Mouse (Mus musculus) olfactory bulb, adult 2 months (tissue): ENCODE measurements around the gene Ccdc50. TPM values are rescaled to one million over a fixed set of nuclear protein-coding genes. Genes with fewer than 3 reads are reported as not detected.

Source experiments
- H3K27ac ChIP-seq: fragments of 200-500 bp; 2 replicates; pipeline ENCODE4 v1.5.1; 2012; ENCODE audit warnings: low read depth, low read length; ENCODE audit not compliant: insufficient read depth
- H3K4me1 ChIP-seq: fragments of 200-500 bp; 2 replicates; pipeline ENCODE4 v1.6.1; 2012; ENCODE audit warnings: low read length; ENCODE audit not compliant: control insufficient read depth, insufficient read depth
- H3K4me3 ChIP-seq: fragments of 200-500 bp; 2 replicates; pipeline ENCODE4 v1.5.1; 2012; ENCODE audit warnings: mild to moderate bottlenecking, low read depth, low read length, moderate library complexity; ENCODE audit not compliant: insufficient read depth
- CTCF ChIP-seq: fragments of 200-500 bp; IDR thresholded peaks from 2 replicates; pipeline ENCODE4 v1.5.1; 2012; ENCODE audit warnings: low read depth, mild to moderate bottlenecking, low read length, moderate library complexity; ENCODE audit not compliant: insufficient read depth
- POLR2A ChIP-seq: fragments of 200-500 bp; IDR thresholded peaks from 2 replicates; pipeline ENCODE4 v1.6.1; 2012; ENCODE audit warnings: mild to moderate bottlenecking, low read depth, low read length, moderate library complexity; ENCODE audit not compliant: insufficient read depth
- WGBS: fragments of 180-500 bp; shearing (Covaris S2); methylation state at CpG from one replicate; pipeline ENCODE4 v1.1.7; 2018; 5-methylcytosine and 5-hydroxymethylcytosine counted together
- polyA plus RNA-seq: library from polyadenylated mRNA; stranded (reverse); fragments of >200 nt; gene quantifications from 2 replicates; pipeline ENCODE4 v1.2.4, GENCODE M21; 2012; ENCODE audit warnings: low replicate concordance; ENCODE audit not compliant: missing spikeins, insufficient read depth, insufficient read length

Ccdc50 gene
- polyA plus RNA-seq, 1 experiment, result not detected

- H3K4me1 ChIP-seq, result no peaks in the 10 kb centered on the region
- 73% methylated on average over 3 of the region's 3 CpGs for WGBS
- no peak for TF ChIP-seq CTCF
- no peak for TF ChIP-seq POLR2A
- no peak overlapping the region for H3K4me3 ChIP-seq
- H3K27ac ChIP-seq, result no peak overlapping the region
Measured at GRCm38 (mm10) chr16:27417632-27418031, 29.0 kb downstream of the Ccdc50 start.

DNA sequence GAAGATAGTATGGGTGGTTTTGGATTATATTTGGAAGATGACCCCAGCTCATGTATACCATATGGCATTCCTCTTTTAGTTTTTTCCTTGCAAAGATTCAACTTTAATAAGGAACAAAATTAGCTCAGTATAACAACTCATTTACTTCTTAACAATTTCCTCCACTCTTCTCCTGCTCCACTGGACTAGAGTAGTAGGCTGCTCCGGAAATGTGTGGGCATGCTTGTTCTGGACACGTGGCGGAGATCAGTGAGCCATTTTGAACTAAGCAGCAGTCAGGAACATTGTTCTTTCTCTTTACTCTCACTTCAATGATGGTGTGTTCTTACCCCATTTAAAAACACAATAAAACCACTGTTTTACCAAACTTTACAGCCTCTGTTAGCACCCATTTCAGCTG, 32.3 kb downstream of the Ccdc50 start:
- Histone ChIP-seq H3K4me3 (no peak overlapping the region), H3K27ac (no peak overlapping the region), H3K4me1 (no peaks in the 10 kb centered on the region)
- TF ChIP-seq POLR2A (no peak), CTCF (no peak)
- 90% methylated on average over 3 of the region's 3 CpGs for WGBS

- WGBS, result 77% methylated on average over 3 of the region's 3 CpGs
- no peak overlapping the region for H3K27ac ChIP-seq
- no peak overlapping the region for H3K4me3 ChIP-seq
- TF ChIP-seq POLR2A (no peak), CTCF (no peak)
- H3K4me1 ChIP-seq, result no peaks in the 10 kb centered on the region
Measured at GRCm38 (mm10) chr16:27435034-27435433, 46.4 kb downstream of the Ccdc50 start.

DNA sequence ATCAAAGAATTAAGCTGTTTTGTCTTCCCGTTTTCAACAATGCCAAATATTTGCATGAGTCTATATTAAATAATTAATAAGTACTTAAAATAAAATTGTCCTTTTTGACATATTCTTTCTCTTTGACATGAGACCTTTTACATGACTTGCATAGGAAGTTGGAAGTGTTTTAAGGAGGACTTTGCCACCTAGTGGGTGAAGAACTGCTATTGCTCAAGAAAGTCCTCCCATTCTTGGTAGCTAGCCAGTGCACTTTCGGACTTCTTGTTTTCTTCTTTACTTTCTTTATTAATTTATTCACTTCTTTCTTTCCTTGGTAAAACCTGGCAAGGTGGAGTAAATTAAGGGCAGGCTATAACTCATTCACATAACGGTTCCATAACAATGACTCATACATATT, 55.3 kb downstream of the Ccdc50 start:
- H3K27ac ChIP-seq, result no peak overlapping the region
- 61% methylated on average over 3 of the region's 3 CpGs for WGBS
- no peak overlapping the region for H3K4me3 ChIP-seq
- H3K4me1 ChIP-seq, result no peaks in the 10 kb centered on the region
- no peak for TF ChIP-seq CTCF
- TF ChIP-seq POLR2A, result no peak

DNA sequence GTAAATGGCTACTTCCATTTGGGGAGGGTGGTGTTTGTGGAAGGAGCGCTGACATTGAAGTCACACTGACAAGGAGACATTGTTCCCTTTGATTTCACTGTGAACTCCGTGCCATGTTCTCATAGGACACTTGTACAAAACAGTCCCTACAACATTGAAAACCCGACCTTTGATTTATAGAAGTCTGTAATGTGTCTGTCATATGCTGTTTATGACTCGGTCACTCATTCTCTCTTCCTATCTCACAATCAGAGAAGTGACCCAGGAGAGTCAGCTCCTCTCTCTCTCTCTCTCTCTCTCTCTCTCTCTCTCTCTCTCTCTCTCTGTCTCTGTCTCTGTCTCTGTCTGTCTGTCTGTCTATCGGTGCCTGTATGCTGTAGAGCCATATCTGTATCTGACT, 60.7 kb downstream of the Ccdc50 start:
- Histone ChIP-seq H3K4me1 (no peaks in the 10 kb centered on the region), H3K27ac (no peak overlapping the region), H3K4me3 (no peak overlapping the region)
- TF ChIP-seq CTCF (no peak), POLR2A (no peak)
- 90% methylated on average over 5 of the region's 5 CpGs for WGBS

GRCm38 (mm10) chr16:27450655-27451054, 62.0 kb downstream of the Ccdc50 start:
- H3K4me1 ChIP-seq, result no peaks in the 10 kb centered on the region
- WGBS, result 96% methylated on average over 2 of the region's 2 CpGs
- TF ChIP-seq CTCF (no peak), POLR2A (no peak)

GRCm38 (mm10) chr16:27453396-27453795, 64.7 kb downstream of the Ccdc50 start:
- Histone ChIP-seq H3K4me1 (no peaks in the 10 kb centered on the region), H3K27ac (no peak overlapping the region), H3K4me3 (no peak overlapping the region)
- TF ChIP-seq POLR2A (no peak), CTCF (no peak)
- WGBS, result 41% methylated on average over 3 of the region's 3 CpGs

More at GRCm38 (mm10) chr16:27450655-27451054, 62.0 kb downstream of the Ccdc50 start:
- H3K4me3 ChIP-seq, result no peak overlapping the region
- no peak overlapping the region for H3K27ac ChIP-seq

DNA sequence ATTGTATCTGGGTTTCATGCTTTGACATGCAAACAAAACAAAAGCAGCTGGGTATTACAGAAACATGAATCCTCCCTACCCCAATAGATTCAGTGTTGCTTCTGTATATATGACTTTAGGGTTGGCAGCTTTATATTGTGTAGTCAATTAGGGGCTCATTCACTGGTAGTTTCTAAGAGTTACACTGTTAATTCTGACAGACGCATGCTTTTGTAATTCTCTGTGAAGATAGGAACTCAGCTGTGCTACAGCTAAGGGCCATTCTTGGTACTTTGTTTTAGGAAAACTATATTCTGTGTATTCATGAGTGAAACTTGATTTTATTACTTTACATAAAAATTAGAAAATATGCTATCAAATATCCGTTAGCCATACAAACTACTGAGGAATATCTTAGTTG, 65.2 kb downstream of the Ccdc50 start:
- Histone ChIP-seq H3K4me3 (no peak overlapping the region), H3K4me1 (no peaks in the 10 kb centered on the region), H3K27ac (no peak overlapping the region)
- TF ChIP-seq CTCF (no peak), POLR2A (no peak)
- 69% methylated on average over 2 of the region's 2 CpGs for WGBS

DNA sequence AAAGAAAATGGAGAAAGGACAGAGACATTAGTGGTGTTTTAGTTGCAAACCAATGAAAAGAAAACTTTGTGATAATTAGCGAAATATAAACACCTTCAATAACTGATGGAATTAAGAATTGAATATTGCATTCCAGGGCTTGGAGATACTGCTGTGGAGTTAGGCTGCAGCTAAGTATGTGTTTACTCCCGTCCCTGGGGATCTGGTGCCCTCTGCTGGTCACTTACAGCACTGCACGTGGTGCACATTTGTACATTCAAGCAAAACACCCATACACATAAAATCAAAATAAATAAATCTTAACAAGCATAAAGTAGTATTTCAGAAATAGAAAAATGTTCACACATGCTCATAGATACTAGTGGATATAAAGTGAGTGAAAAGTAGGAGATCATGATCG, 68.6 kb downstream of the Ccdc50 start:
- Histone ChIP-seq H3K4me1 (no peaks in the 10 kb centered on the region), H3K27ac (no peak overlapping the region), H3K4me3 (no peak overlapping the region)
- WGBS, result 22% methylated on average over 4 of the region's 4 CpGs
- no peak for TF ChIP-seq POLR2A
- TF ChIP-seq CTCF, result no peak

DNA sequence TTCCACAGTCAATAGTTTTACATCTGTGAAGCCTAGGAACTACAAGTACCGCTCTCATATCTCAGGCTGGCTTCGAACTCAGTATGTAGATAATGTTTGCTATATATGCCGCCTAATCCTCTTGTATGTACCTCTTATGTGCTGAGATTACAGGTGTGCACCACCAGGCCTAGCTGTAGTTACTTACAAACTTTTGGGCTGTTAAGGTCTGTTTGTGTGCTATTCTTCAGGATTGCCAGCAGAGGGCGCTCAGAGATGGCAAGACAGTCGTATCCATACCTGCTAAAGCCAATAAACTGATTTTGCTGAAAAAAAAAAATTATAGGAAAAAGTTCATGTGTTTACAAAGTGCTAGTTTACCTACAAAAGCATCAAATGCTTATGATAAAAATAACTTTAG, 80.1 kb downstream of the Ccdc50 start:
- WGBS, result 23% methylated on average over 5 of the region's 5 CpGs

More for the DNA sequence above, 80.1 kb downstream of the Ccdc50 start:
- no peak overlapping the region for H3K4me3 ChIP-seq
- H3K4me1 ChIP-seq, result peaks cover 7% of the 10 kb centered on the region
- no peak for TF ChIP-seq POLR2A
- TF ChIP-seq CTCF, result no peak
- no peak overlapping the region for H3K27ac ChIP-seq
